Mouse (Mus musculus) lung, postnatal 4 days (tissue): ENCODE measurements around the gene S100a1.
A peak's percentile ranks its signal among the peaks of the same experiment; 100 is the strongest.

ENCODE experiments used
- DNase-seq, 2 experiments: peaks; one replicate each; pipeline ENCODE4 v3.0.0; 2021

The S100a1 gene

GRCm38 (mm10) chr3:90464552-90465080 lies 49.6 kb downstream of the S100a1 start:
- DNase-seq = peak; percentile 71 to 86

- DNase-seq = no peak
Observed at GRCm38 (mm10) chr3:90462579-90462978, 51.6 kb downstream of the S100a1 start.

GRCm38 (mm10) chr3:90461935-90462334 lies 52.3 kb downstream of the S100a1 start:
- DNase-seq = no peak
